Mouse (Mus musculus): ENCODE results near the gene Gpc6.

Gene Gpc6

GRCm38 (mm10) chr14:117930848-117931816 is 1006.0 kb downstream of the Gpc6 start:
- DNase-seq (ENCODE audit: low spot score) = no peak

- no peak for DNase-seq (ENCODE audit: low spot score)
Observed at GRCm38 (mm10) chr14:117932163-117932851, 1007.2 kb downstream of the Gpc6 start.

GRCm38 (mm10) chr14:117938554-117938953 is 1013.4 kb downstream of the Gpc6 start:
- DNase-seq (ENCODE audit: low spot score) = peak; percentile 36

GRCm38 (mm10) chr14:117939471-117939870 is 1014.4 kb downstream of the Gpc6 start:
- DNase-seq (ENCODE audit: low spot score) = no peak

GRCm38 (mm10) chr14:117945920-117946503 is 1020.9 kb downstream of the Gpc6 start:
- no peak for DNase-seq (ENCODE audit: low spot score)

GRCm38 (mm10) chr14:117951265-117951664 is 1026.2 kb downstream of the Gpc6 start:
- DNase-seq (ENCODE audit: low spot score) = no peak

GRCm38 (mm10) chr14:117951686-117952085 is 1026.6 kb downstream of the Gpc6 start:
- no peak for DNase-seq (ENCODE audit: low spot score)

- no peak for DNase-seq (ENCODE audit: low spot score)
Observed at GRCm38 (mm10) chr14:117956051-117956450, 1030.9 kb downstream of the Gpc6 start.

- DNase-seq (ENCODE audit: low spot score) = no peak
Observed at GRCm38 (mm10) chr14:117958389-117958788, 1033.3 kb downstream of the Gpc6 start.

GRCm38 (mm10) chr14:117961267-117961666 is 1036.2 kb downstream of the Gpc6 start:
- no peak for DNase-seq (ENCODE audit: low spot score)

GRCm38 (mm10) chr14:117961844-117962243 is 1036.7 kb downstream of the Gpc6 start:
- no peak for DNase-seq (ENCODE audit: low spot score)

- DNase-seq (ENCODE audit: low spot score) = no peak
Observed at GRCm38 (mm10) chr14:117962453-117962852, 1037.3 kb downstream of the Gpc6 start.

GRCm38 (mm10) chr14:117972576-117972975 is 1047.5 kb downstream of the Gpc6 start:
- DNase-seq (ENCODE audit: low spot score) = no peak

- no peak for DNase-seq (ENCODE audit: low spot score)
Observed at GRCm38 (mm10) chr14:117981532-117981931, 1056.4 kb downstream of the Gpc6 start.

- no peak for DNase-seq (ENCODE audit: low spot score)
Observed at GRCm38 (mm10) chr14:117988444-117988843, 1063.3 kb downstream of the Gpc6 start.

GRCm38 (mm10) chr14:117990203-117990602 is 1065.1 kb downstream of the Gpc6 start:
- no peak for DNase-seq (ENCODE audit: low spot score)

- DNase-seq (ENCODE audit: low spot score) = no peak
Observed at GRCm38 (mm10) chr14:117992600-117993256, 1067.6 kb downstream of the Gpc6 start.

GRCm38 (mm10) chr14:117993845-117994244 is 1068.7 kb downstream of the Gpc6 start:
- no peak for DNase-seq (ENCODE audit: low spot score)

- DNase-seq (ENCODE audit: low spot score) = no peak
Observed at GRCm38 (mm10) chr14:118004434-118004833, 1079.3 kb downstream of the Gpc6 start.

GRCm38 (mm10) chr14:118005697-118006096 is 1080.6 kb downstream of the Gpc6 start:
- DNase-seq (ENCODE audit: low spot score) = peak; percentile 26

- no peak for DNase-seq (ENCODE audit: low spot score)
Observed at GRCm38 (mm10) chr14:118009541-118009940, 1084.4 kb downstream of the Gpc6 start.

- no peak for DNase-seq (ENCODE audit: low spot score)
Observed at GRCm38 (mm10) chr14:118013237-118013636, 1088.1 kb downstream of the Gpc6 start.

All from urinary bladder, postnatal 25 days (tissue).